Mouse (Mus musculus) erythroblast, embryonic 14.5 days (primary cell): ENCODE data around the gene Hagh. TPM values are rescaled to one million over a fixed set of nuclear protein-coding genes. Genes with fewer than 3 reads are reported as not detected.

Experiments used
- H3K27me3 ChIP-seq: 2 replicates; pipeline ENCODE4 v1.6.1; 2012; ENCODE audit warnings: inconsistent platforms; ENCODE audit not compliant: control insufficient read depth
- H3K36me3 ChIP-seq: 2 replicates; pipeline ENCODE4 v1.6.1; 2012; ENCODE audit warnings: mild to moderate bottlenecking, inconsistent platforms; ENCODE audit not compliant: control insufficient read depth
- H3K4me1 ChIP-seq: 2 replicates; pipeline ENCODE4 v1.6.1; 2012; ENCODE audit warnings: inconsistent platforms; ENCODE audit not compliant: control insufficient read depth
- H3K4me3 ChIP-seq: replicated peaks from 2 replicates; pipeline ENCODE3; 2012; ENCODE audit warnings: moderate library complexity, mild to moderate bottlenecking, inconsistent platforms
- H3K9me3 ChIP-seq: 2 replicates; pipeline ENCODE4 v1.6.1; 2012; ENCODE audit warnings: low read length, inconsistent platforms, mixed read lengths; ENCODE audit not compliant: control insufficient read depth
- GATA1 ChIP-seq: IDR thresholded peaks from 2 replicates; pipeline ENCODE4 v1.6.1; 2012; ENCODE audit warnings: low read length, inconsistent platforms, mixed read lengths
- TAL1 ChIP-seq: IDR thresholded peaks from 3 replicates; pipeline ENCODE4 v1.6.1; 2012; ENCODE audit warnings: low read length, inconsistent platforms, mixed read lengths
- polyA plus RNA-seq: library from polyadenylated mRNA; stranded (reverse); fragments of >175 nt; gene quantifications from 2 replicates; pipeline ENCODE4 v1.2.3, GENCODE M21; 2012

Gene Hagh
- polyA plus RNA-seq, 1 experiment: 33.4 TPM

GRCm38 (mm10) chr17:24902671-24903474 is 62.9 kb downstream of the Hagh start:
- TF ChIP-seq TAL1 (peak; percentile 100), GATA1 (peak; percentile 98)
- Histone ChIP-seq H3K4me1 (peaks cover 73% of the 10 kb centered on the region), H3K9me3 (no peaks in the 10 kb centered on the region), H3K36me3 (peaks cover 100% of the 10 kb centered on the region), H3K27me3 (no peaks in the 10 kb centered on the region), H3K4me3 (peak overlapping the region; percentile 59)

GRCm38 (mm10) chr17:24903767-24904166 is 63.8 kb downstream of the Hagh start:
- Histone ChIP-seq H3K27me3 (no peaks in the 10 kb centered on the region), H3K36me3 (peaks cover 100% of the 10 kb centered on the region), H3K9me3 (no peaks in the 10 kb centered on the region), H3K4me3 (no peak overlapping the region), H3K4me1 (peaks cover 64% of the 10 kb centered on the region)
- TF ChIP-seq TAL1: no peak
- no peak for TF ChIP-seq GATA1

- Histone ChIP-seq H3K4me3 (no peak overlapping the region), H3K36me3 (peaks cover 100% of the 10 kb centered on the region), H3K9me3 (no peaks in the 10 kb centered on the region), H3K4me1 (peaks cover 35% of the 10 kb centered on the region), H3K27me3 (no peaks in the 10 kb centered on the region)
- TF ChIP-seq TAL1 (no peak), GATA1 (no peak)
These were observed 67.6 kb downstream of the Hagh start for GRCm38 (mm10) chr17:24907591-24907990.

GRCm38 (mm10) chr17:24913984-24914383 is 74.0 kb downstream of the Hagh start:
- no peak for TF ChIP-seq GATA1
- no peak for TF ChIP-seq TAL1
- no peaks in the 10 kb centered on the region for H3K9me3 ChIP-seq
- peaks cover 99% of the 10 kb centered on the region for H3K36me3 ChIP-seq
- no peak overlapping the region for H3K4me3 ChIP-seq
- H3K4me1 ChIP-seq: peaks cover 24% of the 10 kb centered on the region
- H3K27me3 ChIP-seq: no peaks in the 10 kb centered on the region

Other genes with a start within 250 kb of the Hagh start
- gene Tsc2, start 207.5 kb upstream of the Hagh start, polyA plus RNA-seq: 4.0 and 5.2 TPM in 2 replicates
- gene Nthl1, start 207.5 kb upstream of the Hagh start, polyA plus RNA-seq: 0.04 and 0.23 TPM in 2 replicates
- 0.04 and 0.18 TPM in 2 replicates for gene Slc9a3r2, start 189.8 kb upstream of the Hagh start, polyA plus RNA-seq
- gene Npw, start 181.7 kb upstream of the Hagh start, polyA plus RNA-seq: not detected in 2 replicates
- gene Zfp598, start 170.5 kb upstream of the Hagh start, polyA plus RNA-seq: 7.3 and 7.6 TPM in 2 replicates
- gene Syngr3, start 150.2 kb upstream of the Hagh start, polyA plus RNA-seq: not detected in 2 replicates
- 6.4 and 9.0 TPM in 2 replicates for gene Gfer, start 144.0 kb upstream of the Hagh start, polyA plus RNA-seq
- 0.02 TPM in 1 of 2 replicates, not detected in the other for gene Noxo1, start 143.9 kb upstream of the Hagh start, polyA plus RNA-seq
- gene Tbl3, start 132.5 kb upstream of the Hagh start, polyA plus RNA-seq: 1.1 and 1.8 TPM in 2 replicates
- 0.19 TPM in 1 of 2 replicates, not detected in the other for gene Rnf151, start 122.1 kb upstream of the Hagh start, polyA plus RNA-seq
- gene Rps2, start 122.0 kb upstream of the Hagh start, polyA plus RNA-seq: 143 and 504 TPM in 2 replicates
- 104 and 106 TPM in 2 replicates for gene Ndufb10, start 115.7 kb upstream of the Hagh start, polyA plus RNA-seq
- not detected in 2 replicates for gene Rpl3l, start 112.3 kb upstream of the Hagh start, polyA plus RNA-seq
- gene Msrb1, start 103.5 kb upstream of the Hagh start, polyA plus RNA-seq: 1.5 and 1.7 TPM in 2 replicates
- not detected in 2 replicates for gene Hs3st6, start 87.2 kb upstream of the Hagh start, polyA plus RNA-seq
- not detected in 2 replicates for gene Meiob, start 35.9 kb upstream of the Hagh start, polyA plus RNA-seq
- 2.3 and 2.9 TPM in 2 replicates for gene Fahd1, start 10.2 kb downstream of the Hagh start, polyA plus RNA-seq
- gene Igfals, start 25.9 kb downstream of the Hagh start, polyA plus RNA-seq: not detected in 2 replicates
- 7.5 and 12.0 TPM in 2 replicates for gene Nubp2, start 46.2 kb downstream of the Hagh start, polyA plus RNA-seq
- 9.2 and 10.3 TPM in 2 replicates for gene Spsb3, start 46.5 kb downstream of the Hagh start, polyA plus RNA-seq
- gene Eme2, start 54.9 kb downstream of the Hagh start, polyA plus RNA-seq: 1.7 and 1.8 TPM in 2 replicates
- 6.4 and 7.5 TPM in 2 replicates for gene Mrps34, start 55.0 kb downstream of the Hagh start, polyA plus RNA-seq
- 14.9 and 16.7 TPM in 2 replicates for gene Nme3, start 56.4 kb downstream of the Hagh start, polyA plus RNA-seq
- 5.7 and 7.2 TPM in 2 replicates for gene Mapk8ip3, start 96.8 kb downstream of the Hagh start, polyA plus RNA-seq
- 0.83 and 1.0 TPM in 2 replicates for gene Jpt2, start 120.5 kb downstream of the Hagh start, polyA plus RNA-seq
- gene Cramp1l, start 175.6 kb downstream of the Hagh start, polyA plus RNA-seq: 1.1 and 1.5 TPM in 2 replicates
- 0.97 and 1.0 TPM in 2 replicates for gene Ift140, start 175.9 kb downstream of the Hagh start, polyA plus RNA-seq
- not detected in 2 replicates for gene Tmem204, start 243.4 kb downstream of the Hagh start, polyA plus RNA-seq